Mouse (Mus musculus) intestine, embryonic 15.5 days (tissue): Measurements from ENCODE around the gene Dach1. TPM values are rescaled to one million over a fixed set of nuclear protein-coding genes. Genes with fewer than 3 reads are reported as not detected.
A peak's percentile ranks its signal among the peaks of the same experiment; 100 is the strongest.

ENCODE experiments used
- ATAC-seq: fragments of 200-750 bp; cut with Nextera tagmentation; 2 replicates; pipeline ENCODE4 v1.8.0; 2017; ENCODE audit warnings: moderate TSS enrichment, moderate library complexity
- H3K27ac ChIP-seq: fragments of 300-500 bp; sonication (generic); 2 replicates; pipeline ENCODE4 v1.5.1; 2015; ENCODE audit warnings: mild to moderate bottlenecking, inconsistent platforms
- H3K27me3 ChIP-seq: fragments of 300-500 bp; sonication (generic); replicated peaks from 2 replicates; pipeline ENCODE4 v1.6.1; 2015; ENCODE audit warnings: inconsistent platforms
- H3K36me3 ChIP-seq: fragments of 300-500 bp; sonication (generic); 2 replicates; pipeline ENCODE4 v1.6.1; 2015; ENCODE audit warnings: inconsistent platforms
- H3K4me1 ChIP-seq: fragments of 300-500 bp; sonication (generic); replicated peaks from 2 replicates; pipeline ENCODE4 v1.6.1; 2015; ENCODE audit warnings: inconsistent platforms
- H3K4me2 ChIP-seq: fragments of 300-500 bp; sonication (generic); replicated peaks from 2 replicates; pipeline ENCODE4 v1.6.1; 2015; ENCODE audit warnings: mild to moderate bottlenecking, inconsistent platforms
- H3K4me3 ChIP-seq: fragments of 300-500 bp; sonication (generic); replicated peaks from 2 replicates; pipeline ENCODE4 v1.5.1; 2015; ENCODE audit warnings: inconsistent platforms
- H3K9ac ChIP-seq: fragments of 300-500 bp; sonication (generic); 2 replicates; pipeline ENCODE4 v1.6.1; 2015; ENCODE audit warnings: inconsistent platforms
- H3K9me3 ChIP-seq: fragments of 300-500 bp; sonication (generic); 2 replicates; pipeline ENCODE4 v1.6.1; 2016; ENCODE audit warnings: inconsistent platforms
- WGBS: fragments of 180-500 bp; shearing (Covaris S2); methylation state at CpG from one replicate; pipeline ENCODE4 v1.1.7; 2015; 5-methylcytosine and 5-hydroxymethylcytosine counted together
- polyA plus RNA-seq: library from polyadenylated mRNA; unstranded; fragments of >200 nt; fragmentation: Nextera tagmentation; extraction: Ambion mirVana; gene quantifications from 2 replicates; pipeline ENCODE4 v1.2.1, GENCODE M21; 2015

Dach1 gene
- polyA plus RNA-seq, 1 experiment from 2014 or later = 2.7 TPM

GRCm38 (mm10) chr14:98095229-98095628 is 74.3 kb downstream of the Dach1 start:
- no peak for ATAC-seq

GRCm38 (mm10) chr14:98089246-98089645 is 80.3 kb downstream of the Dach1 start:
- Histone ChIP-seq H3K9me3 (no peaks in the 10 kb centered on the region), H3K27me3 (no peaks in the 10 kb centered on the region), H3K4me2 (no peak overlapping the region), H3K9ac (no peak overlapping the region), H3K27ac (no peak overlapping the region), H3K36me3 (no peaks in the 10 kb centered on the region), H3K4me3 (no peak overlapping the region), H3K4me1 (no peaks in the 10 kb centered on the region)
- WGBS = 94% methylated on average over 2 of the region's 2 CpGs
- no peak for ATAC-seq

More at GRCm38 (mm10) chr14:98095229-98095628, 74.3 kb downstream of the Dach1 start:
- no peak overlapping the region for H3K27ac ChIP-seq
- H3K4me1 ChIP-seq = no peaks in the 10 kb centered on the region
- no peaks in the 10 kb centered on the region for H3K36me3 ChIP-seq
- no peak overlapping the region for H3K4me3 ChIP-seq
- 55% methylated on average over 4 of the region's 4 CpGs for WGBS
- no peak overlapping the region for H3K9ac ChIP-seq
- no peak overlapping the region for H3K4me2 ChIP-seq
- H3K9me3 ChIP-seq = no peaks in the 10 kb centered on the region
- H3K27me3 ChIP-seq = no peaks in the 10 kb centered on the region

GRCm38 (mm10) chr14:98087355-98087754 is 82.2 kb downstream of the Dach1 start:
- no peaks in the 10 kb centered on the region for H3K36me3 ChIP-seq
- no peak overlapping the region for H3K27ac ChIP-seq
- H3K9ac ChIP-seq = no peak overlapping the region
- 68% methylated on average over 2 of the region's 2 CpGs for WGBS
- no peaks in the 10 kb centered on the region for H3K27me3 ChIP-seq
- H3K4me1 ChIP-seq = no peaks in the 10 kb centered on the region
- H3K9me3 ChIP-seq = no peaks in the 10 kb centered on the region
- ATAC-seq = no peak
- H3K4me3 ChIP-seq = no peak overlapping the region
- H3K4me2 ChIP-seq = no peak overlapping the region

- 84% methylated on average over 4 of the region's 4 CpGs for WGBS
- no peaks in the 10 kb centered on the region for H3K27me3 ChIP-seq
- ATAC-seq = no peak
Observed at GRCm38 (mm10) chr14:98086794-98087193, 82.8 kb downstream of the Dach1 start.

GRCm38 (mm10) chr14:98085141-98085540 is 84.4 kb downstream of the Dach1 start:
- no peak overlapping the region for H3K4me2 ChIP-seq
- no peak overlapping the region for H3K4me3 ChIP-seq
- 71% methylated on average over 5 of the region's 5 CpGs for WGBS
- ATAC-seq = peak; percentile 68
- H3K36me3 ChIP-seq = no peaks in the 10 kb centered on the region
- H3K4me1 ChIP-seq = no peaks in the 10 kb centered on the region
- H3K27me3 ChIP-seq = no peaks in the 10 kb centered on the region
- H3K27ac ChIP-seq = no peak overlapping the region
- no peaks in the 10 kb centered on the region for H3K9me3 ChIP-seq
- H3K9ac ChIP-seq = no peak overlapping the region

More at GRCm38 (mm10) chr14:98086794-98087193, 82.8 kb downstream of the Dach1 start:
- H3K9ac ChIP-seq = no peak overlapping the region
- no peaks in the 10 kb centered on the region for H3K36me3 ChIP-seq
- H3K4me1 ChIP-seq = no peaks in the 10 kb centered on the region
- no peak overlapping the region for H3K4me3 ChIP-seq
- no peaks in the 10 kb centered on the region for H3K9me3 ChIP-seq
- H3K27ac ChIP-seq = no peak overlapping the region
- H3K4me2 ChIP-seq = no peak overlapping the region

GRCm38 (mm10) chr14:98084720-98085119 is 84.8 kb downstream of the Dach1 start:
- H3K9me3 ChIP-seq = no peaks in the 10 kb centered on the region
- peak; percentile 87 for ATAC-seq
- H3K36me3 ChIP-seq = no peaks in the 10 kb centered on the region
- no peak overlapping the region for H3K27ac ChIP-seq
- WGBS = 45% methylated on average over 1 of the region's 1 CpGs
- H3K9ac ChIP-seq = no peak overlapping the region
- no peaks in the 10 kb centered on the region for H3K27me3 ChIP-seq
- H3K4me3 ChIP-seq = no peak overlapping the region
- H3K4me2 ChIP-seq = no peak overlapping the region
- no peaks in the 10 kb centered on the region for H3K4me1 ChIP-seq

GRCm38 (mm10) chr14:98083419-98083818 is 86.1 kb downstream of the Dach1 start:
- Histone ChIP-seq H3K27me3 (no peaks in the 10 kb centered on the region), H3K4me1 (no peaks in the 10 kb centered on the region), H3K9ac (no peak overlapping the region), H3K4me3 (no peak overlapping the region), H3K4me2 (no peak overlapping the region), H3K27ac (no peak overlapping the region), H3K9me3 (no peaks in the 10 kb centered on the region), H3K36me3 (no peaks in the 10 kb centered on the region)
- WGBS = 35% methylated on average over 1 of the region's 1 CpGs
- no peak for ATAC-seq

- WGBS = 71% methylated on average over 6 of the region's 6 CpGs
- no peak overlapping the region for H3K9ac ChIP-seq
- H3K4me3 ChIP-seq = no peak overlapping the region
- H3K9me3 ChIP-seq = no peaks in the 10 kb centered on the region
- no peaks in the 10 kb centered on the region for H3K36me3 ChIP-seq
- H3K27ac ChIP-seq = no peak overlapping the region
- H3K27me3 ChIP-seq = no peaks in the 10 kb centered on the region
- H3K4me1 ChIP-seq = no peaks in the 10 kb centered on the region
- no peak for ATAC-seq
- H3K4me2 ChIP-seq = no peak overlapping the region
Observed at GRCm38 (mm10) chr14:98080014-98080413, 89.6 kb downstream of the Dach1 start.

- no peak overlapping the region for H3K9ac ChIP-seq
- H3K9me3 ChIP-seq = no peaks in the 10 kb centered on the region
- no peak overlapping the region for H3K27ac ChIP-seq
- no peak overlapping the region for H3K4me2 ChIP-seq
- H3K36me3 ChIP-seq = no peaks in the 10 kb centered on the region
- no peaks in the 10 kb centered on the region for H3K4me1 ChIP-seq
- no peak overlapping the region for H3K4me3 ChIP-seq
- ATAC-seq = no peak
- H3K27me3 ChIP-seq = no peaks in the 10 kb centered on the region
Observed at GRCm38 (mm10) chr14:98077996-98078395, 91.6 kb downstream of the Dach1 start.

- no peak for ATAC-seq
- Histone ChIP-seq H3K4me2 (no peak overlapping the region), H3K36me3 (no peaks in the 10 kb centered on the region), H3K9me3 (no peaks in the 10 kb centered on the region), H3K27ac (no peak overlapping the region), H3K9ac (no peak overlapping the region), H3K4me3 (no peak overlapping the region), H3K27me3 (no peaks in the 10 kb centered on the region), H3K4me1 (0 out of 2 replicates have a peak, but pooled peaks cover 2% of the 10 kb centered on the region)
- WGBS = 71% methylated on average over 12 of the region's 12 CpGs
Observed at GRCm38 (mm10) chr14:98073421-98074080, 96.0 kb downstream of the Dach1 start.

- H3K9ac ChIP-seq = no peak overlapping the region
- no peak overlapping the region for H3K4me2 ChIP-seq
- H3K4me1 ChIP-seq = 0 out of 2 replicates have a peak, but pooled peaks cover 2% of the 10 kb centered on the region
- H3K27ac ChIP-seq = no peak overlapping the region
- H3K27me3 ChIP-seq = no peaks in the 10 kb centered on the region
- no peak overlapping the region for H3K4me3 ChIP-seq
- H3K36me3 ChIP-seq = no peaks in the 10 kb centered on the region
- ATAC-seq = no peak
- 68% methylated on average over 11 of the region's 11 CpGs for WGBS
- H3K9me3 ChIP-seq = no peaks in the 10 kb centered on the region
Observed at GRCm38 (mm10) chr14:98072647-98073420, 96.7 kb downstream of the Dach1 start.

GRCm38 (mm10) chr14:98071877-98072276 is 97.7 kb downstream of the Dach1 start:
- H3K9ac ChIP-seq = no peak overlapping the region
- no peaks in the 10 kb centered on the region for H3K9me3 ChIP-seq
- no peaks in the 10 kb centered on the region for H3K27me3 ChIP-seq
- WGBS = 37% methylated on average over 4 of the region's 4 CpGs
- H3K4me2 ChIP-seq = no peak overlapping the region
- ATAC-seq = 0 out of 2 replicates have a peak, but pooled peaks have one; percentile 23
- H3K4me1 ChIP-seq = 0 out of 2 replicates have a peak, but pooled peaks cover 2% of the 10 kb centered on the region
- no peak overlapping the region for H3K27ac ChIP-seq
- no peaks in the 10 kb centered on the region for H3K36me3 ChIP-seq
- no peak overlapping the region for H3K4me3 ChIP-seq
